Mouse (Mus musculus): ENCODE results near the gene Unk. TPM values are rescaled to one million over a fixed set of nuclear protein-coding genes. Genes with fewer than 3 reads are reported as not detected.
A peak's percentile ranks its signal among the peaks of the same experiment; 100 is the strongest.
"Not testable (repeated sequence)": the region's sequence is repeated elsewhere in the genome, so short reads cannot be mapped to it uniquely, and the experiment has no call there.

Unk gene
- total and polyA plus RNA-seq, 2 experiments from 2014 or later: 26.7 to 55.1 TPM

DNA sequence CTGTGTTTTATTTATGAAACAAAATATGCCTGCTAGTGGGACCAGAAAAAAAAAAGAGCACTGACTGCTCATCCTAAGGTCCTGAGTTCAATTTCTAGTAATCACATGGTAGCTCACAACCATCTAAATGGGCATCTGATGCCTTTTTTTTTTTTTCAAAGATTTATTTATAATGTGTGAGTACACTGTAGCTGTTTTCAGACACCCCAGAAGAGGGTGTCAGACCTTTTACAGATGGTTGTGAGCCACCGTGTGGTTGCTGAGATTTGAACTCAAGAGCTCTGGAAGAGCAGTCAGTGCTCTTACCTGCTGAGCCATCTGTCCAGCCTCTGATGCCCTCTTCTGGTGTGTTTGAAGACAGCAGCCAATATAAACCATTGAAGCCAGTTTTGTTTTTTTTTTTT is 9.6 kb upstream of the Unk start:
- Histone ChIP-seq H3K4me2 (ENCODE audit: low read depth, low read length, poor library complexity, severe bottlenecking) (no peak overlapping the region), H3K27ac (ENCODE audit: low read depth, low read length) (no peak overlapping the region), H3K4me3 (ENCODE audit: low read depth, low read length) (no peak overlapping the region), H3K27me3 (ENCODE audit: insufficient read depth, low read length) (no peaks in the 10 kb centered on the region), H3K9ac (replicated peaks; ENCODE audit: low read length, poor library complexity, severe bottlenecking) (no peak overlapping the region), H3K9me3 (ENCODE audit: low read length) (no peaks in the 10 kb centered on the region), H3K4me1 (ENCODE audit: insufficient read depth, low read length) (0 out of 2 replicates have a peak, but pooled peaks cover 4% of the 10 kb centered on the region), H3K36me3 (ENCODE audit: insufficient read depth, low read length) (peaks cover 3% of the 10 kb centered on the region; the same call in 1 of the 2 replicates)
- 53% methylated on average over 1 of the region's 1 CpGs for WGBS
- peak; percentile 54 for TF ChIP-seq CTCF (IDR thresholded peaks at IDR 0.05)
- DNase-seq (ENCODE audit: low spot score): no peak
- no peak for ATAC-seq (ENCODE audit: low FRiP score)

GRCm38 (mm10) chr11:116021328-116022220 is 8.5 kb upstream of the Unk start:
- Histone ChIP-seq H3K4me3 (ENCODE audit: low read depth, low read length) (peak overlapping the region; percentile 49), H3K27ac (ENCODE audit: low read depth, low read length) (no peak overlapping the region), H3K4me1 (ENCODE audit: insufficient read depth, low read length) (0 out of 2 replicates have a peak, but pooled peaks cover 4% of the 10 kb centered on the region), H3K9me3 (ENCODE audit: low read length) (no peaks in the 10 kb centered on the region), H3K4me2 (ENCODE audit: low read depth, low read length, poor library complexity, severe bottlenecking) (peak overlapping the region; percentile 78), H3K9ac (replicated peaks; ENCODE audit: low read length, poor library complexity, severe bottlenecking) (no peak overlapping the region), H3K27me3 (ENCODE audit: insufficient read depth, low read length) (no peaks in the 10 kb centered on the region), H3K36me3 (ENCODE audit: insufficient read depth, low read length) (peaks cover 3% of the 10 kb centered on the region; the same call in 1 of the 2 replicates)
- ATAC-seq (ENCODE audit: low FRiP score) (no peak), DNase-seq (ENCODE audit: low spot score) (no peak)
- no peak for TF ChIP-seq CTCF (IDR thresholded peaks at IDR 0.05)
- WGBS: 78% methylated on average over 6 of the region's 6 CpGs

GRCm38 (mm10) chr11:116022256-116022780 is 7.8 kb upstream of the Unk start:
- peak overlapping the region; percentile 49 for H3K4me3 ChIP-seq (ENCODE audit: low read depth, low read length)
- no peaks in the 10 kb centered on the region for H3K9me3 ChIP-seq (ENCODE audit: low read length)
- H3K4me2 ChIP-seq (ENCODE audit: low read depth, low read length, poor library complexity, severe bottlenecking): peak overlapping the region; percentile 78
- H3K27me3 ChIP-seq (ENCODE audit: insufficient read depth, low read length): no peaks in the 10 kb centered on the region
- ATAC-seq (ENCODE audit: low FRiP score) (no peak), DNase-seq (ENCODE audit: low spot score) (no peak)
- no peak overlapping the region for H3K27ac ChIP-seq (ENCODE audit: low read depth, low read length)
- peaks cover 3% of the 10 kb centered on the region; the same call in 1 of the 2 replicates for H3K36me3 ChIP-seq (ENCODE audit: insufficient read depth, low read length)
- TF ChIP-seq CTCF (IDR thresholded peaks at IDR 0.05): no peak
- WGBS: 35% methylated on average over 4 of the region's 4 CpGs
- H3K9ac ChIP-seq (replicated peaks; ENCODE audit: low read length, poor library complexity, severe bottlenecking): 0 out of 2 replicates have a peak overlapping the region, but pooled peaks have one; percentile 29
- H3K4me1 ChIP-seq (ENCODE audit: insufficient read depth, low read length): 0 out of 2 replicates have a peak, but pooled peaks cover 4% of the 10 kb centered on the region

DNA sequence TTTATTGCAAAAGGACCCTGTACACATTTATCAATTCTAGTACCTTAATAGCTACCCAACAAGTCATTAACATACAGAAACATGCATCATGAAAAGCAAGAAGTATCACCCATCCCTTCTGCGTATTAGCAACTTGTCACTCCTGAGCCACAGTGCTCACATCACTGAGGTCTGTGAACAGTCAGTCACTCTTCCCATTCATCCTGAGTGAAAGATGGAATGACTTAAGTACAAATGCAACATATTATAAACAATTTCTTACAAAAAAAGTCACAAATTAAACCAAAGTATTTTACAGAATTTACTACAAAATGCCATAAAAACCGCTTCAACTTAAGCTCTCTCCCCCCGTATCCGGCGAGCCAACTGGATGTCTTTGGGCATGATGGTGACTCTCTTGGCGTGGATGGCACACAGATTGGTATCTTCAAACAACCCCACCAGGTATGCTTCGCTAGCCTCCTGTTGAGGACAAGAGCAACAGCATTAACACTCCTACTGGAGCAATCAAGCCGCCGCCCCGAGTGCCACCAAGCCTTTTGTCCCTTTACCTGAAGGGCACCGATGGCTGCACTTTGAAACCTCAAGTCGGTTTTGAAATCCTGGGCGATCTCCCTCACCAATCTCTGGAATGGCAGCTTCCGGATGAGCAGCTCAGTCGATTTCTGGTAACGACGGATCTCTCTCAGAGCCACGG is 6.9 kb upstream of the Unk start:
- Histone ChIP-seq H3K27ac (ENCODE audit: low read depth, low read length) (peak overlapping the region; percentile 99), H3K4me3 (ENCODE audit: low read depth, low read length) (peak overlapping the region; percentile 95), H3K9ac (replicated peaks; ENCODE audit: low read length, poor library complexity, severe bottlenecking) (peak overlapping the region; percentile 100), H3K4me2 (ENCODE audit: low read depth, low read length, poor library complexity, severe bottlenecking) (peak overlapping the region; percentile 30; the same call in 1 of the 2 replicates)
- not testable (repeated sequence) for ATAC-seq (ENCODE audit: low FRiP score); H3K27me3 ChIP-seq (ENCODE audit: insufficient read depth, low read length); H3K9me3 ChIP-seq (ENCODE audit: low read length); DNase-seq (ENCODE audit: low spot score); H3K4me1 ChIP-seq (ENCODE audit: insufficient read depth, low read length); H3K36me3 ChIP-seq (ENCODE audit: insufficient read depth, low read length)
- WGBS: 3% methylated on average over 18 of the region's 18 CpGs

DNA sequence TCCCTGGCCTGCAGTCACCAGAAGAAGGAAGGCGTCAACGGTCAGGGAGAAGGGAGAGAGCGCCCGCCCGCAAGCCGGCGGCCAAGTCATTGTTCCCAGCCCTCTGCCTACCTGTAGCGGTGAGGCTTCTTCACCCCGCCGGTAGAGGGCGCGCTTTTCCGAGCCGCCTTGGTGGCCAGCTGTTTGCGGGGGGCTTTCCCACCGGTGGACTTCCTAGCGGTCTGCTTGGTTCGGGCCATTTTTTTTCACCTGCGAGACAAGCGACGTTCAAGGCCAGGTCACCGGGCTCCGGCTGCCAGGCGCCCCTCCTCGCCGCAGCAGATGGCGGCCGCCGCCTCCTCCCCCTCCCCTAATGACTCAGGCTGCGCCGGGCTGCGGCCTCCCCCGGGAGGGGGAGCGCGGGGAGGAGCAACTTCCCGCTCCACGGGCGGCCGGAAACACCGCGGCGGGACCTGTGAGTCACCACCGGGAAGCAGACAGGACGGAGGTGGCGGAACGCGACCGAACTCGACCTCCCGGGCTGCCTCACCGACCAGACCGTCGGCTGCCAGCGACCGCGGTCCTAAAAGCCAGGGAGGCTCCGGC is 6.3 kb upstream of the Unk start:
- peak overlapping the region; percentile 95 for H3K4me3 ChIP-seq (ENCODE audit: low read depth, low read length)
- peak overlapping the region; percentile 30; the same call in 1 of the 2 replicates for H3K4me2 ChIP-seq (ENCODE audit: low read depth, low read length, poor library complexity, severe bottlenecking)
- no peaks in the 10 kb centered on the region for H3K27me3 ChIP-seq (ENCODE audit: insufficient read depth, low read length)
- H3K9ac ChIP-seq (replicated peaks; ENCODE audit: low read length, poor library complexity, severe bottlenecking): peak overlapping the region; percentile 100
- ATAC-seq (ENCODE audit: low FRiP score): peak; percentile 59
- TF ChIP-seq CTCF (IDR thresholded peaks at IDR 0.05): peak; percentile 80
- DNase-seq (ENCODE audit: low spot score): peak; percentile 71
- H3K36me3 ChIP-seq (ENCODE audit: insufficient read depth, low read length): peaks cover 3% of the 10 kb centered on the region; the same call in 1 of the 2 replicates
- no peaks in the 10 kb centered on the region for H3K9me3 ChIP-seq (ENCODE audit: low read length)
- H3K4me1 ChIP-seq (ENCODE audit: insufficient read depth, low read length): 0 out of 2 replicates have a peak, but pooled peaks cover 4% of the 10 kb centered on the region
- 1% methylated on average over 52 of the region's 57 CpGs for WGBS
- H3K27ac ChIP-seq (ENCODE audit: low read depth, low read length): peak overlapping the region; percentile 99
